Mouse (Mus musculus): ENCODE measurements at regions not wholly inside any gene's neighbourhood (a gene's known extent, or its start where the extent isn't known, plus 50 kb on each side); places are given as distances from the start of the nearest gene placed in this dataset.

DNA sequence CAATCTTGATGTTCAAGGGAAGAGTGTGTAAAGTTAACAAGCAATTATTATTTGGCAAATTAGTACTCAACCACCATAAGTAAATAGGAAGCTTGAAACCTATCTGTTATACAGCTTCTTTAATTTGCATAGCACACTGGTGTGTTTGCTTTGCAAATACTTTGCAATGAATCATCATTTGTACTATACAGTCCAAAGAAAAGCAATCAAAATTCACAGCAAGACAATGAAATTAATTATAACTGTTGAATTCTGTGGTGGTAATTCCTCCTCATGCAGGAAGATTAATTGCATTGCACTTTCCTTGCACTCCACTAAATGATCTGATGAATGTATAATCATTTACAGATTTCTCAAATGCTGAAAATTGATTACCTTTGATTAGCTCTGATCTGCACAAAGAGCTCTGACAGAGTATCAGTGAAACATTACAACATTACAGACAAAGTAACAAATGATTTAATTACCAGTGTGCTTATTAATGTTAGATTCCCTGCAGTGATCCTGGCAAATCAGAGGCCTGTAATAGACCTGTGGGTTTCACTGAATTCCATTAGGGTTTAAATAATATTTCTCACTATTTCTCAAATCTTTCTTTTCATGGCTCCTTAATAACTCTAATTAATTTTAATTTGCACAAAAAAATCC is 457.9 kb downstream of the Prkd1 start:
- H3K9me3 ChIP-seq (ENCODE audit: control insufficient read depth, low read length): no peaks in the 10 kb centered on the region
- no peak overlapping the region for H3K4me2 ChIP-seq (ENCODE audit: low read depth, low read length)
- no peaks in the 10 kb centered on the region for H3K4me1 ChIP-seq (replicated peaks; ENCODE audit: control insufficient read depth, insufficient read depth, low read length)
- H3K27ac ChIP-seq (ENCODE audit: low read length): no peak overlapping the region
- no peaks in the 10 kb centered on the region for H3K27me3 ChIP-seq (ENCODE audit: control insufficient read depth, insufficient read depth, low read depth, low read length)
- H3K9ac ChIP-seq (ENCODE audit: low read length): no peak overlapping the region
- no peaks in the 10 kb centered on the region for H3K36me3 ChIP-seq (ENCODE audit: control insufficient read depth, insufficient read depth, low read length)
- no peak overlapping the region for H3K4me3 ChIP-seq (ENCODE audit: low read length)
- no peak for ATAC-seq (ENCODE audit: low read depth)

GRCm38 (mm10) chr12:50191733-50192612 is 456.9 kb downstream of the Prkd1 start:
- Histone ChIP-seq H3K4me1 (replicated peaks; ENCODE audit: control insufficient read depth, insufficient read depth, low read length) (no peaks in the 10 kb centered on the region), H3K27me3 (ENCODE audit: control insufficient read depth, insufficient read depth, low read depth, low read length) (no peaks in the 10 kb centered on the region), H3K36me3 (ENCODE audit: control insufficient read depth, insufficient read depth, low read length) (no peaks in the 10 kb centered on the region), H3K4me3 (ENCODE audit: low read length) (no peak overlapping the region), H3K4me2 (ENCODE audit: low read depth, low read length) (no peak overlapping the region), H3K27ac (ENCODE audit: low read length) (no peak overlapping the region), H3K9me3 (ENCODE audit: control insufficient read depth, low read length) (no peaks in the 10 kb centered on the region), H3K9ac (ENCODE audit: low read length) (no peak overlapping the region)
- 50% methylated on average over 11 of the region's 11 CpGs for WGBS
- ATAC-seq (ENCODE audit: low read depth): no peak

DNA sequence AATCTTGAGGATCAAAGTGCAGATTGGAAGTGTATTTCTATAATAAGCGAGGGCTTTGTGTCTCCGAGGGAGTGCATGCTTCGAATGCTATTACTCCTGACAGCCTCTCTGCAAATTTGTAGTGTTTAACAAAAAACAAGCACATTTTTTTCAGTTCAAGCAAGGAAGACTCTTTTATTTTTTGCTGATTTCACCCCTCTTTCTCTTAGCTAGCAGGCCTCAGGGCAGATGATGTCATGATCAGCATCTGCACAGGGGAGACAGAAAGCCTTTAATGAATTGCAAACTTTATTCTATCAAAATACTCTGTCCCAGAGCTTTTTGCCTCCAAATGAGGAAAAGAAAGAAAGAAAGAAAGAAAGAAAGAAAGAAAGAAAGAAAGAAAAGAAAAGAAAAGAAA is 455.4 kb downstream of the Prkd1 start:
- Histone ChIP-seq H3K4me1 (replicated peaks; ENCODE audit: control insufficient read depth, insufficient read depth, low read length) (no peaks in the 10 kb centered on the region), H3K27ac (ENCODE audit: low read length) (no peak overlapping the region), H3K9ac (ENCODE audit: low read length) (no peak overlapping the region), H3K9me3 (ENCODE audit: control insufficient read depth, low read length) (no peaks in the 10 kb centered on the region), H3K27me3 (ENCODE audit: control insufficient read depth, insufficient read depth, low read depth, low read length) (no peaks in the 10 kb centered on the region), H3K36me3 (ENCODE audit: control insufficient read depth, insufficient read depth, low read length) (no peaks in the 10 kb centered on the region), H3K4me2 (ENCODE audit: low read depth, low read length) (no peak overlapping the region), H3K4me3 (ENCODE audit: low read length) (no peak overlapping the region)
- ATAC-seq (ENCODE audit: low read depth): no peak
- 77% methylated on average over 3 of the region's 3 CpGs for WGBS

- H3K4me1 ChIP-seq (replicated peaks; ENCODE audit: control insufficient read depth, insufficient read depth, low read length): no peaks in the 10 kb centered on the region
- H3K9me3 ChIP-seq (ENCODE audit: control insufficient read depth, low read length): no peaks in the 10 kb centered on the region
- no peak overlapping the region for H3K4me3 ChIP-seq (ENCODE audit: low read length)
- H3K4me2 ChIP-seq (ENCODE audit: low read depth, low read length): no peak overlapping the region
- H3K9ac ChIP-seq (ENCODE audit: low read length): no peak overlapping the region
- no peaks in the 10 kb centered on the region for H3K36me3 ChIP-seq (ENCODE audit: control insufficient read depth, insufficient read depth, low read length)
- no peaks in the 10 kb centered on the region for H3K27me3 ChIP-seq (ENCODE audit: control insufficient read depth, insufficient read depth, low read depth, low read length)
- no peak for ATAC-seq (ENCODE audit: low read depth)
- no peak overlapping the region for H3K27ac ChIP-seq (ENCODE audit: low read length)
These were observed 454.2 kb downstream of the Prkd1 start for GRCm38 (mm10) chr12:50194714-50195113.

DNA sequence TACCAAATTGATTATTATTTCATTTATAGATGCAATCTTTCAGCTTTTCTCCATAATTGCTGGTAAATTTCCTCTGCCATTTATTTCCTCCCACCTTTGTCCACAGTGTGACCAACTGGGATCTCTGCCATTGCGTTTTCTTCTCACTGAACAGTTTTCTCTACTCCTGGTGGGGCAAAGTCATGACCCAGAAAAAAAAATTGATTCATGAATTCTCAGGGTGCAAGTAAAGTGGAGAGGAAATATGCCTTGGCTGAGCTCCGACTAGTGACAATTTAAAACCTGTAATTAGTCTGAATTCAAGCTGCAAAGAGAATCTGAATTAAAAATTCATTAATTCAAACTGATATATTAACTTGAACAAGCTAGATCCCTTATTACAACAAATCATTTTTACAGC is 452.6 kb downstream of the Prkd1 start:
- Histone ChIP-seq H3K9me3 (ENCODE audit: control insufficient read depth, low read length) (no peaks in the 10 kb centered on the region), H3K27ac (ENCODE audit: low read length) (no peak overlapping the region), H3K9ac (ENCODE audit: low read length) (no peak overlapping the region), H3K4me1 (replicated peaks; ENCODE audit: control insufficient read depth, insufficient read depth, low read length) (no peaks in the 10 kb centered on the region), H3K4me2 (ENCODE audit: low read depth, low read length) (no peak overlapping the region), H3K27me3 (ENCODE audit: control insufficient read depth, insufficient read depth, low read depth, low read length) (no peaks in the 10 kb centered on the region), H3K4me3 (ENCODE audit: low read length) (no peak overlapping the region), H3K36me3 (ENCODE audit: control insufficient read depth, insufficient read depth, low read length) (no peaks in the 10 kb centered on the region)
- 52% methylated on average over 2 of the region's 2 CpGs for WGBS
- ATAC-seq (ENCODE audit: low read depth): no peak

DNA sequence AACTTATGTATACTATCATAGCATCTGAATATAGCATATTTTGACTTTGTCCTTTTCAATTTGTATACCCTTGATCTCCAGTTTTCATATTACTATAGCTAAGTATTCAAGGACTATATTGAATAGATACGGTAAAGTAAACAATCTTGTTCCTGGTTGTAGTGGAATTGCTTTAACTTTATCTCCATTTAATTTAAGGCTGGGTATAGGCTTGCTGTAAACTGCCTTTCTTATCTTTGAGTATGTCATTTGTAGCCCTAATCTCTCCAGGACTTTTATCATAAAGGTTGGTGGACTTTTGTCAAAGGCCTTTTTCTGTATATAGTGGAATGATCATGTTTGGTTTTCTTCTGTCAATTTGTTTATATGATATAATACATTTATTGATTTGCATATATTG is 407.8 kb downstream of the Prkd1 start:
- no peak for ATAC-seq (ENCODE audit: low read depth)
- WGBS: 82% methylated on average over 1 of the region's 1 CpGs
- Histone ChIP-seq H3K4me1 (replicated peaks; ENCODE audit: control insufficient read depth, insufficient read depth, low read length) (no peaks in the 10 kb centered on the region), H3K9ac (ENCODE audit: low read length) (no peak overlapping the region), H3K4me3 (ENCODE audit: low read length) (no peak overlapping the region), H3K27ac (ENCODE audit: low read length) (no peak overlapping the region), H3K9me3 (ENCODE audit: control insufficient read depth, low read length) (no peaks in the 10 kb centered on the region), H3K27me3 (ENCODE audit: control insufficient read depth, insufficient read depth, low read depth, low read length) (no peaks in the 10 kb centered on the region), H3K36me3 (ENCODE audit: control insufficient read depth, insufficient read depth, low read length) (no peaks in the 10 kb centered on the region), H3K4me2 (ENCODE audit: low read depth, low read length) (no peak overlapping the region)

DNA sequence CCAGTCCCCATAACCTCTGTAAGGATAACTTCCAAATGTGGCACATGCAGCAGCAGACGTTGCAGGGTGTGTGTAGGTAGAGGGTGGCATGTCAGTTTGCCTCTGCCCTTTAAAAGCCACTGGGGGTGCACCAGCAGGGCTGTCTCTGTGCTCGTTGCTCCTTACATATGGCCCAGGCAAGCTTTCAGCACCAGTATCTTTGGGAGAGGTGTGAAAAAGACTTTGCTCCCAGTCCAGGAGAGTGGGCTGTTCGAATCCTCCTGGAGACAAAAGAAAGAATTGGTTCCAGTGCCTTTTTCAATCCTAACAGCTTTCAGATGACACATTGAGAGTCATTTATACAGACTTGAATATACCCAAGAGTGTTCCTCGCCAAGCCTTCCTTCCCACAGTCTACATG is 390.0 kb downstream of the Prkd1 start:
- ATAC-seq (ENCODE audit: low read depth): no peak
- H3K4me3 ChIP-seq (ENCODE audit: low read length): no peak overlapping the region

DNA sequence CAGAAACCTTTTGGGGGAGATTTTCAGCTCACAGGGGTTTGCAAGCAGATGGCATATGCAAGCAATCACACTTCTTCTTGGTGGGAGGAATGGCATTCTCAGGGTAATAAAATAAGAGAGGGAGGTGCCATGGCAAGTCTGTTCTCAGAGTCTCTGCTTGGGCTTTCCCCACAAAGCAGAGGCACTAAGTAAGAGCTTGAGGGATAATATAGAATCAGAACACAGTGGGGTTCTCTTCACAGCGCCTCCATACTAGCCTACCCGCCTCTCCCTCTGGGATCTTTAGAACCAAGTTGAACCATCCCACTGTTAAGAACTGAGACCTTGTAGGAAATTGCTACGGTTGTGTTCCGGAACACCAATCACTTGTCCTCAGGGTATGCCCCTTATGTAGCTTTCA is 387.8 kb downstream of the Prkd1 start:
- H3K9ac ChIP-seq (ENCODE audit: low read length): no peak overlapping the region
- no peaks in the 10 kb centered on the region for H3K4me1 ChIP-seq (replicated peaks; ENCODE audit: control insufficient read depth, insufficient read depth, low read length)
- H3K36me3 ChIP-seq (ENCODE audit: control insufficient read depth, insufficient read depth, low read length): no peaks in the 10 kb centered on the region
- H3K9me3 ChIP-seq (ENCODE audit: control insufficient read depth, low read length): no peaks in the 10 kb centered on the region
- H3K27ac ChIP-seq (ENCODE audit: low read length): no peak overlapping the region
- 86% methylated on average over 4 of the region's 4 CpGs for WGBS
- H3K4me3 ChIP-seq (ENCODE audit: low read length): no peak overlapping the region
- ATAC-seq (ENCODE audit: low read depth): no peak
- H3K4me2 ChIP-seq (ENCODE audit: low read depth, low read length): no peak overlapping the region
- H3K27me3 ChIP-seq (ENCODE audit: control insufficient read depth, insufficient read depth, low read depth, low read length): no peaks in the 10 kb centered on the region

More for the DNA sequence above, 390.0 kb downstream of the Prkd1 start:
- no peak overlapping the region for H3K27ac ChIP-seq (ENCODE audit: low read length)
- H3K36me3 ChIP-seq (ENCODE audit: control insufficient read depth, insufficient read depth, low read length): no peaks in the 10 kb centered on the region
- H3K9me3 ChIP-seq (ENCODE audit: control insufficient read depth, low read length): no peaks in the 10 kb centered on the region
- H3K4me2 ChIP-seq (ENCODE audit: low read depth, low read length): no peak overlapping the region
- 63% methylated on average over 4 of the region's 4 CpGs for WGBS
- H3K27me3 ChIP-seq (ENCODE audit: control insufficient read depth, insufficient read depth, low read depth, low read length): no peaks in the 10 kb centered on the region
- H3K4me1 ChIP-seq (replicated peaks; ENCODE audit: control insufficient read depth, insufficient read depth, low read length): no peaks in the 10 kb centered on the region
- H3K9ac ChIP-seq (ENCODE audit: low read length): no peak overlapping the region

- Histone ChIP-seq H3K9ac (ENCODE audit: low read length) (no peak overlapping the region), H3K36me3 (ENCODE audit: control insufficient read depth, insufficient read depth, low read length) (no peaks in the 10 kb centered on the region), H3K9me3 (ENCODE audit: control insufficient read depth, low read length) (no peaks in the 10 kb centered on the region), H3K4me2 (ENCODE audit: low read depth, low read length) (no peak overlapping the region), H3K27me3 (ENCODE audit: control insufficient read depth, insufficient read depth, low read depth, low read length) (no peaks in the 10 kb centered on the region), H3K4me3 (ENCODE audit: low read length) (no peak overlapping the region), H3K4me1 (replicated peaks; ENCODE audit: control insufficient read depth, insufficient read depth, low read length) (no peaks in the 10 kb centered on the region), H3K27ac (ENCODE audit: low read length) (no peak overlapping the region)
- ATAC-seq (ENCODE audit: low read depth): no peak
- 69% methylated on average over 2 of the region's 2 CpGs for WGBS
These were observed 375.5 kb downstream of the Prkd1 start for GRCm38 (mm10) chr12:50273239-50273880.

All from lung, embryonic 16.5 days (tissue).